Mouse (Mus musculus) liver, adult 2 months (tissue): ENCODE data around the gene Gm44805. TPM values are rescaled to one million over a fixed set of nuclear protein-coding genes. Genes with fewer than 3 reads are reported as not detected.

Experiments
- DNase-seq: peaks from one replicate; pipeline ENCODE4 v3.0.0-alpha.2; 2011; ENCODE audit warnings: low read depth, low spot score; ENCODE audit errors: extremely low read depth
- H3K27ac ChIP-seq: fragments of 200-500 bp; replicated peaks from 2 replicates; pipeline ENCODE4 v1.5.1; 2012; ENCODE audit warnings: low read depth, mild to moderate bottlenecking, control low read depth, inconsistent platforms, low read length; ENCODE audit not compliant: insufficient read depth
- H3K27me3 ChIP-seq: fragments of 200-500 bp; 2 replicates; pipeline ENCODE4 v1.6.1; 2012; ENCODE audit warnings: mild to moderate bottlenecking, moderate library complexity, low read length, inconsistent platforms; ENCODE audit not compliant: control insufficient read depth, insufficient read depth
- H3K36me3 ChIP-seq: fragments of 200-500 bp; 2 replicates; pipeline ENCODE4 v1.6.1; 2012; ENCODE audit warnings: low read length, inconsistent platforms; ENCODE audit not compliant: control insufficient read depth, insufficient read depth
- H3K4me1 ChIP-seq: fragments of 200-500 bp; 2 replicates; pipeline ENCODE4 v1.6.1; 2011; ENCODE audit warnings: low read length; ENCODE audit not compliant: control insufficient read depth, insufficient read depth
- H3K4me3 ChIP-seq: fragments of 200-500 bp; 2 replicates; pipeline ENCODE4 v1.5.1; 2011; ENCODE audit warnings: low read depth, mild to moderate bottlenecking, control low read depth, low read length, moderate library complexity; ENCODE audit not compliant: insufficient read depth
- H3K79me2 ChIP-seq: fragments of 200-500 bp; 2 replicates; pipeline ENCODE4 v1.6.1; 2012; ENCODE audit warnings: inconsistent platforms, mild to moderate bottlenecking, low read length, moderate library complexity; ENCODE audit not compliant: control insufficient read depth, insufficient read depth
- H3K9ac ChIP-seq: fragments of 200-500 bp; 2 replicates; pipeline ENCODE4 v1.6.1; 2012; ENCODE audit warnings: low read depth, mild to moderate bottlenecking, control low read depth, inconsistent platforms, low read length
- CTCF ChIP-seq: fragments of 200-500 bp; IDR thresholded peaks from 2 replicates; pipeline ENCODE4 v1.5.1; 2011; ENCODE audit warnings: low read depth, low read length, control low read depth
- POLR2A ChIP-seq: fragments of 200-500 bp; IDR thresholded peaks from 2 replicates; pipeline ENCODE4 v1.6.1; 2011; ENCODE audit warnings: low read length, control low read depth; ENCODE audit not compliant: insufficient read depth; ENCODE audit errors: extremely low read depth
- WGBS: fragments of 180-500 bp; shearing (Covaris S2); methylation state at CpG from one replicate; pipeline ENCODE4 v1.1.7; 2018; 5-methylcytosine and 5-hydroxymethylcytosine counted together
- polyA plus RNA-seq: library from polyadenylated mRNA; depleted of rRNA; stranded (reverse); fragments of >200 nt; gene quantifications from 2 replicates; pipeline ENCODE4 v1.2.3, GENCODE M21; 2012
- total RNA-seq: library from RNA; depleted of rRNA; stranded (reverse); fragments of >200 nt; gene quantifications from 2 replicates; pipeline ENCODE4 v1.2.3, GENCODE M21; 2014

Gm44805 gene
- total and polyA plus RNA-seq, 2 experiments: 38.2 to 86.3 TPM

GRCm38 (mm10) chr7:19694336-19695212, 13.4 kb upstream of the Gm44805 start:
- no peaks in the 10 kb centered on the region for H3K27me3 ChIP-seq
- peaks cover 25% of the 10 kb centered on the region for H3K4me1 ChIP-seq
- peaks cover 20% of the 10 kb centered on the region for H3K36me3 ChIP-seq
- no peak overlapping the region for H3K4me3 ChIP-seq
- 11% methylated on average over 10 of the region's 10 CpGs for WGBS
- peaks cover 16% of the 10 kb centered on the region for H3K79me2 ChIP-seq
- DNase-seq: peak; percentile 96
- H3K27ac ChIP-seq: peak overlapping the region; percentile 80
- H3K9ac ChIP-seq: peak overlapping the region; percentile 60
- TF ChIP-seq POLR2A (peak; percentile 41; the same call in 1 of the 2 replicates), CTCF (no peak)

- peaks cover 29% of the 10 kb centered on the region for H3K4me1 ChIP-seq
- peak overlapping the region; percentile 60 for H3K9ac ChIP-seq
- H3K79me2 ChIP-seq: peaks cover 16% of the 10 kb centered on the region
- no peaks in the 10 kb centered on the region for H3K27me3 ChIP-seq
- peaks cover 20% of the 10 kb centered on the region for H3K36me3 ChIP-seq
- WGBS: 5% methylated on average over 10 of the region's 10 CpGs
- peak; percentile 92 for DNase-seq
- TF ChIP-seq CTCF (no peak), POLR2A (0 out of 2 replicates have a peak, but pooled peaks have one; percentile 5)
- peak overlapping the region; percentile 90 for H3K27ac ChIP-seq
- H3K4me3 ChIP-seq: no peak overlapping the region
These were observed 12.2 kb upstream of the Gm44805 start for GRCm38 (mm10) chr7:19693421-19693820.

GRCm38 (mm10) chr7:19691873-19692865, 10.9 kb upstream of the Gm44805 start, which contains the start of gene Apoc1:
Gene Apoc1, minus strand, starts transcription at chr7:19692660.
- peak; percentile 91 for DNase-seq
- Histone ChIP-seq H3K27ac (peak within 1 kb of the TSS; percentile 90), H3K4me3 (peak within 1 kb of the TSS; percentile 73)

GRCm38 (mm10) chr7:19691434-19691833, 10.2 kb upstream of the Gm44805 start:
- H3K27me3 ChIP-seq: no peaks in the 10 kb centered on the region
- peaks cover 6% of the 10 kb centered on the region for H3K36me3 ChIP-seq
- TF ChIP-seq POLR2A: no peak; the same call in 1 of the 2 replicates
- no peak for TF ChIP-seq CTCF
- peak overlapping the region; percentile 90 for H3K27ac ChIP-seq
- DNase-seq: peak; percentile 82
- WGBS: 19% methylated on average over 6 of the region's 6 CpGs
- peaks cover 3% of the 10 kb centered on the region; the same call in 1 of the 2 replicates for H3K79me2 ChIP-seq
- H3K4me1 ChIP-seq: peaks cover 33% of the 10 kb centered on the region
- H3K4me3 ChIP-seq: peak overlapping the region; percentile 73
- peak overlapping the region; percentile 83 for H3K9ac ChIP-seq

More at GRCm38 (mm10) chr7:19691873-19692865, 10.9 kb upstream of the Gm44805 start, which contains the start of gene Apoc1:
- 17% methylated on average over 28 of the region's 28 CpGs for WGBS
- peaks cover 13% of the 10 kb centered on the region for H3K36me3 ChIP-seq
- H3K4me1 ChIP-seq: peaks cover 29% of the 10 kb centered on the region
- peaks cover 10% of the 10 kb centered on the region; the same call in 1 of the 2 replicates for H3K79me2 ChIP-seq
- no peak; the same call in 1 of the 2 replicates for TF ChIP-seq CTCF
- TF ChIP-seq POLR2A: peak; percentile 92
- H3K27me3 ChIP-seq: no peaks in the 10 kb centered on the region
- peak within 1 kb of the TSS; percentile 83 for H3K9ac ChIP-seq

GRCm38 (mm10) chr7:19690845-19691244, 9.6 kb upstream of the Gm44805 start:
- TF ChIP-seq CTCF (no peak), POLR2A (peak; percentile 28; the same call in 1 of the 2 replicates)
- Histone ChIP-seq H3K4me1 (peaks cover 36% of the 10 kb centered on the region), H3K4me3 (peak overlapping the region; percentile 73), H3K27ac (peak overlapping the region; percentile 90), H3K9ac (peak overlapping the region; percentile 83), H3K79me2 (no peaks in the 10 kb centered on the region), H3K36me3 (peaks cover under 1% of the 10 kb centered on the region; the same call in 1 of the 2 replicates), H3K27me3 (no peaks in the 10 kb centered on the region)
- WGBS: 5% methylated on average over 4 of the region's 4 CpGs
- DNase-seq: peak; percentile 90
